Mouse (Mus musculus) layer of hippocampus, adult 11-12 months (tissue): ENCODE results near the gene Rftn2.

ENCODE experiments used
- DNase-seq: peaks from one replicate; pipeline ENCODE4 v3.0.0; 2022; ENCODE audit warnings: low spot score

The Rftn2 gene

GRCm38 (mm10) chr1:55226011-55226857 lies at the start of gene Rftn2:
TSS of gene Rftn2 (minus strand) at chr1:55226782.
- DNase-seq = no peak

- DNase-seq = no peak
Observed at GRCm38 (mm10) chr1:55265447-55265846, 38.9 kb upstream of the Rftn2 start.

- no peak for DNase-seq
Observed at GRCm38 (mm10) chr1:55264385-55264784, 37.8 kb upstream of the Rftn2 start.

GRCm38 (mm10) chr1:55246374-55246773 lies 19.8 kb upstream of the Rftn2 start:
- no peak for DNase-seq

- DNase-seq = no peak
Observed at GRCm38 (mm10) chr1:55239237-55239636, 12.7 kb upstream of the Rftn2 start.

- DNase-seq = no peak
Observed at GRCm38 (mm10) chr1:55238496-55238895, 11.9 kb upstream of the Rftn2 start.

- no peak for DNase-seq
Observed at GRCm38 (mm10) chr1:55237643-55238161, 11.1 kb upstream of the Rftn2 start.

- peak; percentile 94 for DNase-seq
Observed at GRCm38 (mm10) chr1:55236890-55237642, 10.5 kb upstream of the Rftn2 start, which contains the start of gene Mars2. TSS of gene Mars2 (plus strand) at chr1:55237177.

GRCm38 (mm10) chr1:55236487-55236886 lies 9.9 kb upstream of the Rftn2 start:
- DNase-seq = no peak

- DNase-seq = no peak
Observed at GRCm38 (mm10) chr1:55234910-55235520, 8.4 kb upstream of the Rftn2 start.

GRCm38 (mm10) chr1:55228256-55228884 lies 1.8 kb upstream of the Rftn2 start:
- no peak for DNase-seq

GRCm38 (mm10) chr1:55227376-55227775 lies 794 bp upstream of the Rftn2 start:
- no peak for DNase-seq

- DNase-seq = no peak
Observed at GRCm38 (mm10) chr1:55225398-55225797, 1.2 kb downstream of the Rftn2 start.

GRCm38 (mm10) chr1:55224111-55224510 lies 2.5 kb downstream of the Rftn2 start:
- no peak for DNase-seq

GRCm38 (mm10) chr1:55223026-55223425 lies 3.6 kb downstream of the Rftn2 start:
- no peak for DNase-seq

- DNase-seq = peak; percentile 38
Observed at GRCm38 (mm10) chr1:55221352-55221751, 5.2 kb downstream of the Rftn2 start.

GRCm38 (mm10) chr1:55217191-55217590 lies 9.4 kb downstream of the Rftn2 start:
- DNase-seq = no peak

- no peak for DNase-seq
Observed at GRCm38 (mm10) chr1:55215185-55215813, 11.3 kb downstream of the Rftn2 start.

GRCm38 (mm10) chr1:55213936-55214335 lies 12.6 kb downstream of the Rftn2 start:
- DNase-seq = no peak

- no peak for DNase-seq
Observed at GRCm38 (mm10) chr1:55213475-55213874, 13.1 kb downstream of the Rftn2 start.

- DNase-seq = no peak
Observed at GRCm38 (mm10) chr1:55212771-55213170, 13.8 kb downstream of the Rftn2 start.
